Mouse (Mus musculus): ENCODE measurements at regions not wholly inside any gene's neighbourhood (a gene's known extent, or its start where the extent isn't known, plus 50 kb on each side); places are given as distances from the start of the nearest gene placed in this dataset.

DNA sequence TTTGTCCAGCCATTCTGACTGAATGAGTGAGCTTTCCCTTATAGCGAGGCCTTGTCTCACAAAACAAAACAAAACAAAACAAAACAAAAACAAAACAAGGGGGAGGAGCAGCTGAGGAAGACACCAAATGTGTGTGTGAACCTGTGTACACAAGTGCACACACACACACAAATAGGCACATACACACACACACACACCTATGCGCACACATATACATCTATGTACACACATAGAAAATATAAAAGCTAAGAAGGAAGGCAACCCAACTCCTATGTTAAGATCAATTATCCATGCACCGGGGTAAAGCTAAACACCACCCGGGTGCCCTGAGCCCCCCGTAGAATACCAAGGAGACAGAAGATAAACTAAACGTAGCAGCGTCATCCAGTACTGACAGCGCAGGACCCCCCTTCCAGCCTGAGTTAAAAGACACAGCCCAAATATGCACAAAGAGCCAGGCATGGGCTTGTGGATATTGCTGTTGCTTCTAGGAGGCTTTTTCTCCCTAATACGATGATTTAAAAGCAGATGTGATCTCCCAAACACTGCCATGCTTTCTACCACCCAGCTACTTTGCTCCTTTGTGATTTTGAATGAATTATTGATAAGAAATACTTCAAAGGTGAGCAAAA, 108.4 kb upstream of the Ptbp2 start:
- TF ChIP-seq HCFC1 (IDR thresholded peaks at IDR 0.05; ENCODE audit: borderline replicate concordance, insufficient read depth, low read length) (no peak), CHD2 (IDR thresholded peaks at IDR 0.05; ENCODE audit: low read depth, low read length) (no peak), ZNF384 (IDR thresholded peaks at IDR 0.05; ENCODE audit: low read depth, low read length) (no peak), MAFK (IDR thresholded peaks at IDR 0.05; ENCODE audit: insufficient read depth, low read depth, low read length) (no peak), ZC3H11A (IDR thresholded peaks at IDR 0.05; ENCODE audit: borderline replicate concordance, low read depth, low read length) (no peak)
